Mouse (Mus musculus) MEL (cell line): ENCODE results near the gene Fzd1. TPM values are rescaled to one million over a fixed set of nuclear protein-coding genes. Genes with fewer than 3 reads are reported as not detected.

ENCODE experiments used
- DNase-seq: peaks from one replicate; pipeline ENCODE4 v3.0.0; 2011; ENCODE audit warnings: low read depth, low spot score
- H3K27ac ChIP-seq: 2 replicates; pipeline ENCODE4 v1.5.1; 2012; ENCODE audit warnings: low read depth, mild to moderate bottlenecking, control low read depth, low read length, moderate library complexity; ENCODE audit not compliant: control insufficient read depth
- H3K27me3 ChIP-seq, 2 experiments: fragments of 150-350 bp in 1 of 2; sonication (generic) in 1 of 2; 2 replicates each; pipeline ENCODE4 v1.6.1; 2012; ENCODE audit warnings: low read length in 2 of 2, mild to moderate bottlenecking in 2 of 2, improper control_type of control experiment in 1 of 2, moderate library complexity in 1 of 2; ENCODE audit not compliant: insufficient read depth in 2 of 2, control insufficient read depth in 1 of 2
- H3K36me3 ChIP-seq, 2 experiments: 2 replicates each; pipeline ENCODE4 v1.6.1; 2012 to 2014; ENCODE audit warnings: low read length in 2 of 2, improper control_type of control experiment in 1 of 2, inconsistent platforms in 1 of 2, mild to moderate bottlenecking in 1 of 2; ENCODE audit not compliant: insufficient read depth in 2 of 2, control insufficient read depth in 1 of 2
- H3K4me1 ChIP-seq, 2 experiments: fragments of 150-350 bp in 1 of 2; sonication (generic) in 1 of 2; 2 replicates each; pipeline ENCODE4 v1.6.1; 2012; ENCODE audit warnings: low read length in 2 of 2, improper control_type of control experiment in 1 of 2, mild to moderate bottlenecking in 1 of 2; ENCODE audit not compliant: insufficient read depth in 2 of 2, control insufficient read depth in 1 of 2
- H3K4me3 ChIP-seq, 2 experiments: fragments of 150-350 bp in 1 of 2; sonication (generic) in 1 of 2; 2 replicates each; pipeline ENCODE4 v1.5.1; 2012; ENCODE audit warnings: low read depth in 2 of 2, low read length in 2 of 2, mild to moderate bottlenecking in 2 of 2, moderate library complexity in 2 of 2, control low read depth in 1 of 2, improper control_type of control experiment in 1 of 2; ENCODE audit not compliant: control insufficient read depth in 1 of 2, insufficient read depth in 1 of 2
- H3K79me2 ChIP-seq: 2 replicates; pipeline ENCODE4 v1.6.1; 2012; ENCODE audit warnings: mild to moderate bottlenecking, low read length, moderate library complexity; ENCODE audit not compliant: control insufficient read depth, poor library complexity, insufficient read depth
- H3K9ac ChIP-seq: 2 replicates; pipeline ENCODE4 v1.6.1; 2012; ENCODE audit warnings: low read depth, mild to moderate bottlenecking, control low read depth, low read length, moderate library complexity; ENCODE audit not compliant: control insufficient read depth, poor library complexity, severe bottlenecking
- H3K9me3 ChIP-seq: fragments of 150-350 bp; sonication (generic); replicated peaks from 2 replicates; pipeline ENCODE4 v1.6.1; 2012; ENCODE audit warnings: mild to moderate bottlenecking, low read length, improper control_type of control experiment, moderate library complexity; ENCODE audit not compliant: insufficient read depth
- CHD2 ChIP-seq: IDR thresholded peaks from 2 replicates; pipeline ENCODE4 v1.6.1; 2011; ENCODE audit warnings: low read length, improper control_type of control experiment
- CTCF ChIP-seq, 3 experiments: IDR thresholded peaks in 2 of 3; conservative IDR thresholded peaks in 1 of 3; 2 replicates each; pipeline ENCODE4 v1.5.1; 2011 to 2012; ENCODE audit warnings: low read length in 3 of 3, low read depth in 2 of 3, mild to moderate bottlenecking in 2 of 3, improper control_type of control experiment in 1 of 3, inconsistent platforms in 1 of 3, mixed read lengths in 1 of 3, moderate library complexity in 1 of 3; ENCODE audit not compliant: control insufficient read depth in 1 of 3, insufficient read depth in 1 of 3, poor library complexity in 1 of 3, severe bottlenecking in 1 of 3
- GABPA ChIP-seq: IDR thresholded peaks from 2 replicates; pipeline ENCODE4 v1.6.1; 2012; ENCODE audit warnings: low read depth, mild to moderate bottlenecking, inconsistent platforms, low read length, improper control_type of control experiment, moderate library complexity
- GATA1 ChIP-seq: IDR thresholded peaks from 2 replicates; pipeline ENCODE4 v1.6.1; 2011; ENCODE audit warnings: low read depth, low read length, improper control_type of control experiment
- HCFC1 ChIP-seq: IDR thresholded peaks from 2 replicates; pipeline ENCODE4 v1.6.1; 2012; ENCODE audit warnings: low read depth, mild to moderate bottlenecking, inconsistent platforms, low read length, improper control_type of control experiment, moderate library complexity
- JUND ChIP-seq: IDR thresholded peaks from 2 replicates; pipeline ENCODE4 v1.6.1; 2011; ENCODE audit warnings: low read depth, mild to moderate bottlenecking, improper control_type of control experiment, low read length
- MAFK ChIP-seq: IDR thresholded peaks from 2 replicates; pipeline ENCODE4 v1.6.1; 2011; ENCODE audit warnings: low read depth, mild to moderate bottlenecking, low read length, improper control_type of control experiment, borderline replicate concordance
- MAZ ChIP-seq: IDR thresholded peaks from 2 replicates; pipeline ENCODE4 v1.6.1; 2012; ENCODE audit warnings: low read depth, mild to moderate bottlenecking, inconsistent platforms, low read length, improper control_type of control experiment
- MEF2A ChIP-seq: IDR thresholded peaks from 2 replicates; pipeline ENCODE4 v1.6.1; 2014; ENCODE audit warnings: low read depth, mild to moderate bottlenecking, inconsistent platforms, low read length, improper control_type of control experiment; ENCODE audit not compliant: poor library complexity, insufficient replicate concordance, severe bottlenecking; ENCODE audit errors: extremely low read depth
- MYC ChIP-seq: IDR thresholded peaks from 2 replicates; pipeline ENCODE4 v1.6.1; 2011; ENCODE audit warnings: low read depth, mild to moderate bottlenecking, low read length, improper control_type of control experiment, moderate library complexity
- NELFE ChIP-seq: IDR thresholded peaks from 2 replicates; pipeline ENCODE4 v1.6.1; 2011; ENCODE audit warnings: low read depth, low read length, improper control_type of control experiment
- RAD21 ChIP-seq: IDR thresholded peaks from 2 replicates; pipeline ENCODE4 v1.6.1; 2011; ENCODE audit warnings: mild to moderate bottlenecking, low read depth, low read length, improper control_type of control experiment
- RCOR1 ChIP-seq: IDR thresholded peaks from 2 replicates; pipeline ENCODE4 v1.6.1; 2012; ENCODE audit warnings: low read depth, mild to moderate bottlenecking, inconsistent platforms, low read length, improper control_type of control experiment
- SIN3A ChIP-seq: IDR thresholded peaks from 2 replicates; pipeline ENCODE4 v1.6.1; 2012; ENCODE audit warnings: low read length, improper control_type of control experiment, inconsistent platforms
- TBP ChIP-seq: IDR thresholded peaks from 2 replicates; pipeline ENCODE4 v1.8.0; 2011; ENCODE audit warnings: low read depth, low read length, improper control_type of control experiment
- TCF12 ChIP-seq: IDR thresholded peaks from 2 replicates; pipeline ENCODE4 v1.6.1; 2014; ENCODE audit warnings: low read depth, mild to moderate bottlenecking, inconsistent platforms, low read length, improper control_type of control experiment, moderate library complexity
- UBTF ChIP-seq: IDR thresholded peaks from 2 replicates; pipeline ENCODE4 v1.6.1; 2012; ENCODE audit warnings: low read depth, mild to moderate bottlenecking, inconsistent platforms, low read length, improper control_type of control experiment, moderate library complexity, borderline replicate concordance; ENCODE audit not compliant: insufficient read depth
- USF1 ChIP-seq: IDR thresholded peaks from 2 replicates; pipeline ENCODE4 v1.6.1; 2014; ENCODE audit warnings: low read depth, mild to moderate bottlenecking, inconsistent platforms, low read length, improper control_type of control experiment, moderate library complexity
- ZKSCAN1 ChIP-seq: IDR thresholded peaks from 2 replicates; pipeline ENCODE4 v1.6.1; 2012; ENCODE audit warnings: low read depth, mild to moderate bottlenecking, inconsistent platforms, low read length, improper control_type of control experiment, moderate library complexity
- ZMIZ1 ChIP-seq: IDR thresholded peaks from 2 replicates; pipeline ENCODE4 v1.6.1; 2012; ENCODE audit warnings: low read depth, mild to moderate bottlenecking, inconsistent platforms, low read length, improper control_type of control experiment, moderate library complexity
- ZNF384 ChIP-seq: IDR thresholded peaks from 2 replicates; pipeline ENCODE4 v1.6.1; 2012; ENCODE audit warnings: low read depth, mild to moderate bottlenecking, inconsistent platforms, low read length, improper control_type of control experiment
- polyA plus RNA-seq, 2 experiments: library from polyadenylated mRNA; stranded (reverse) in 1 of 2; unstranded in 1 of 2; fragments of >175 nt in 1 of 2; fragments of >200 nt in 1 of 2; gene quantifications; 2 replicates each; pipeline versions ENCODE4 v1.2.1 to v1.2.4; 2012; ENCODE audit warnings: low replicate concordance in 2 of 2, low read depth in 1 of 2; ENCODE audit not compliant: insufficient read length in 2 of 2, insufficient read depth in 1 of 2, missing spikeins in 1 of 2
- total RNA-seq: library from RNA; depleted of rRNA; stranded (reverse); fragments of 300-350 nt; gene quantifications from 2 replicates; pipeline ENCODE4 v1.2.3, GENCODE M21; 2012

Gene Fzd1
- total and polyA plus RNA-seq, 3 experiments = not detected

DNA sequence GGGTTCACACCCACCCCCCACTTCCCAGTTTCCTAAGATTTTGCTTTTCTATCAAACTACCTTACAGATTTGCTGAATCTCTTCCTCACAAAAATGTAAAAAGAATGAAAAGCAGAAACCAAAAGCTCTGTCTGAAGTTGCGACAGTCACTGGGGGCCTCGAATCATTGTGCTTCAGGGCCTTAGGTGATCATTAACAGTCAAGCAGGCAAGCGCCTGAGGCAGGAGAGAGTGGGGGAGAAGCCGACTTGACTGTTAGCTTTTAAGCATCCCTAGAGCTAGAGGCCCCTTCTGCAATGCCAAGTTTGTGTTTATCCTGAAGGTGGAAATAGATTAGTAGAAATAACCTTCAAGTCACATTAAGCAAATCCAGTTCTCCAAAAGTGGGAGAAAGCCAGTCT is 24.6 kb downstream of the Fzd1 start:
- no peak for TF ChIP-seq HCFC1
- no peak for TF ChIP-seq ZNF384
- TF ChIP-seq CHD2 = no peak
- no peak for TF ChIP-seq MAZ
- TF ChIP-seq ZMIZ1 = no peak
- no peak for TF ChIP-seq UBTF
- no peak for TF ChIP-seq NELFE
- TF ChIP-seq JUND = no peak
- H3K4me1 ChIP-seq = no peaks in the 10 kb centered on the region
- no peaks in the 10 kb centered on the region for H3K27me3 ChIP-seq

DNA sequence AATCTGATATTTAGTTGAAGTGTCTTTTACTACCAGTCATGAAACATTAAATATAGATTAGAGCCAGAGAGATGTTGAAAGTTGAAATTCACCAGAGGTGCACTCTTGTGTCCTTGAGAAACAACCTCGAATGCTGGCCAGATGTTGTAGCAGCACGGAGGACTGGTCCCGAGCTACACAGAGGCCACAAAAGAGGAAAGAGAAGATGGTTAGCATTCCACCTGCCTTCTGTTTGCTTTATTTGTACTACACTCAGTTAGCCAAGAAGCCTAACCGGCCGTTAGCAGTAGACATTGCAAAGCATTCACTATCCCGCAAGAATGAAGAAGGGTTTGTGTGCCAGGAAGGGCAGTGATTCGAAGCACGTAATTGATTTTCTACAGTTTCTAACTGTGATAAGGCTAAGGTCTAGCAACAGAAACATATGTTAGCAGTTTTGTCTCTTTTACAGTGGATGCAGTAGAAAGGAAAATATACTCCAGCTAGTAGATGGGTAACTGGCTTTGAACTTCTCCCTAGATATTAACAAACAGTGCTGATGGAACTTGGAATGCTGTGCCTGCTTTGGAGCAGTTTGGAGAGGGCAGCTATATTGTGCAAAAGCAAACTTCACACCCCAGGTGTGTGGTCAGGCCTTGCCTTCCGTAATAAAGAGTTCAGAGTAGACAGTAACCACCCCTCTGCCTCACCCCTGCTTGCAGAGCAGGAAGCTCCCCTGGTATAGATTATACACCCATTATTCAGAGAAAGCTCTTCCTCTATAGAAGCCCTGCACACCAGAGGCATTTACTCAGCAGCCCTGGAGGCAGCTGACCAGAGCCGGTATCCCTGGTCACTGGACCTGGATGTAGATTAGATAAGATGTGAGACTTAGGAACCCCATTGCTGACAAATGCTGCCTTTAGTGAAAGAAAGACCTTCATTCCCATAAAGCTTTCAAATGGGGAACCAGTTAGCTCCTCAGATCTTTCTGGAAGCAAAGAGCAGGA is 25.3 kb downstream of the Fzd1 start:
- no peaks in the 10 kb centered on the region for H3K4me1 ChIP-seq
- no peak overlapping the region for H3K27ac ChIP-seq
- H3K4me3 ChIP-seq = no peak overlapping the region
- no peaks in the 10 kb centered on the region for H3K79me2 ChIP-seq
- H3K27me3 ChIP-seq = no peaks in the 10 kb centered on the region
- no peak for TF ChIP-seq UBTF
- TF ChIP-seq GABPA = no peak
- TF ChIP-seq ZKSCAN1 = no peak
- no peak for TF ChIP-seq MEF2A
- TF ChIP-seq JUND = no peak
- TF ChIP-seq ZNF384 = no peak
- TF ChIP-seq USF1 = no peak
- no peak for TF ChIP-seq GATA1
- no peak for TF ChIP-seq TBP
- TF ChIP-seq CTCF (IDR thresholded peaks at IDR 0.05 in 2 of 3, conservative IDR thresholded peaks at IDR 0.05 in 1 of 3; ENCODE audit: control insufficient read depth in 1 of 3, insufficient read depth in 1 of 3, low read depth in 2 of 3, low read length in 3 of 3, poor library complexity in 1 of 3, severe bottlenecking in 1 of 3) = no peak
- TF ChIP-seq RAD21 = no peak
- no peak for TF ChIP-seq MYC
- no peak for TF ChIP-seq SIN3A
- TF ChIP-seq TCF12 = no peak
- TF ChIP-seq RCOR1 = no peak
- no peak for TF ChIP-seq MAFK
- TF ChIP-seq ZMIZ1 = no peak
- no peak for DNase-seq
- H3K9ac ChIP-seq = no peak overlapping the region
- no peaks in the 10 kb centered on the region for H3K9me3 ChIP-seq
- no peaks in the 10 kb centered on the region for H3K36me3 ChIP-seq

More for the DNA sequence above, 24.6 kb downstream of the Fzd1 start:
- no peak overlapping the region for H3K4me3 ChIP-seq
- no peaks in the 10 kb centered on the region for H3K36me3 ChIP-seq
- no peaks in the 10 kb centered on the region for H3K9me3 ChIP-seq
- H3K9ac ChIP-seq = no peak overlapping the region
- no peak for DNase-seq
- H3K79me2 ChIP-seq = no peaks in the 10 kb centered on the region
- H3K27ac ChIP-seq = no peak overlapping the region
